Mouse (Mus musculus): ENCODE data around the gene Acta2.
"Not testable (repeated sequence)": the region's sequence is repeated elsewhere in the genome, so short reads cannot be mapped to it uniquely, and the experiment has no call there.

DNA sequence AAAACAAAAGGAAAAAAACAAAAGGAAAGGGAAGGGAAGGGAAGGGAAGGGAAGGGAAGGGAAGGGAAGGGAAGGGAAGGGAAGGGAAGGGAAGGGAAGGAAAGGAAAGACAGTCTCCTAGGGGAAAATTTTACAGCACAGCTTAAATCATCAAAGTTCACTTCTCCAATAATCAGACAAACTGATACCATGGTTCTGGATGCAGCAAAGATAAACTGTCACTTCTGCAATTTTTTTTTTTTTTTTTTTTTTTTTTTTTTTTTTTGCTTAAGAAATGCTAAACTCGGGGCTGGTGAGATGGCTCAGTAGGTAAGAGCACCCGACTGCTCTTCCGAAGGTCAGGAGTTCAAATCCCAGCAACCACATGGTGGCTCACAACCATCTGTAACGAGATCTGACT, 49.3 kb downstream of the Acta2 start:
- TF ChIP-seq CTCF, POLR2A (IDR thresholded peaks at IDR 0.05; ENCODE audit: insufficient read depth, low read depth, low read length): not testable (repeated sequence)

Measured in olfactory bulb, adult 2 months (tissue).